Mouse (Mus musculus) monocyte, adult 2 months (primary cell): ENCODE measurements around the gene Gng7.

Experiments used
- DNase-seq, 2 experiments: peaks; one replicate each; pipeline ENCODE4 v3.0.0; 2022; ENCODE audit warnings: low spot score in 2 of 2, low read depth in 1 of 2

Gng7 gene

GRCm38 (mm10) chr10:80968106-80968505 is 46.6 kb downstream of the Gng7 start:
- no peak for DNase-seq

GRCm38 (mm10) chr10:80967101-80967656 is 47.6 kb downstream of the Gng7 start:
- no peak for DNase-seq

- no peak for DNase-seq
These were observed 48.4 kb downstream of the Gng7 start for GRCm38 (mm10) chr10:80966296-80966695.

GRCm38 (mm10) chr10:80963031-80963975 is 51.4 kb downstream of the Gng7 start:
- no peak for DNase-seq

GRCm38 (mm10) chr10:80962585-80962984 is 52.2 kb downstream of the Gng7 start:
- DNase-seq = no peak

DNA sequence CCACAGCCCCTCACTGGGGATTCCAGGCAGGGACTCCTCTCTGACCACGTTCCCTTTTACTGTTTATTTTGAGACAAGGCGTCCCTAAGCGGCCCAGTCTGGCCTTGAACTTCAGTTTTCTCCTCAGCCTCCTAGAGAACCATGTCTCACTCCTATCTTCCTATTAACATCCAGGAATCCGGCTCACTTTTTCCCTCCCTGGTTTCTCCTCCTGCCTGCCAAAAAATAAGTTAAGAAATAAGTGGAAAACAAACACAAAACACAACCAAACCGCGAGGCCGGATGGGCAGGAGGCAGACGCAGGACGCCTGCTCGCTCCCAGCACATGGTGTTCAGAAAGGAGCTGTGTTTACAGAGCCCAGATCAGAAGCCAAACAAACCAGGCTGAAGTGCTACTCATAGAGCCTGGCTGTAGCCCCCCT is 52.7 kb downstream of the Gng7 start:
- DNase-seq = no peak

DNA sequence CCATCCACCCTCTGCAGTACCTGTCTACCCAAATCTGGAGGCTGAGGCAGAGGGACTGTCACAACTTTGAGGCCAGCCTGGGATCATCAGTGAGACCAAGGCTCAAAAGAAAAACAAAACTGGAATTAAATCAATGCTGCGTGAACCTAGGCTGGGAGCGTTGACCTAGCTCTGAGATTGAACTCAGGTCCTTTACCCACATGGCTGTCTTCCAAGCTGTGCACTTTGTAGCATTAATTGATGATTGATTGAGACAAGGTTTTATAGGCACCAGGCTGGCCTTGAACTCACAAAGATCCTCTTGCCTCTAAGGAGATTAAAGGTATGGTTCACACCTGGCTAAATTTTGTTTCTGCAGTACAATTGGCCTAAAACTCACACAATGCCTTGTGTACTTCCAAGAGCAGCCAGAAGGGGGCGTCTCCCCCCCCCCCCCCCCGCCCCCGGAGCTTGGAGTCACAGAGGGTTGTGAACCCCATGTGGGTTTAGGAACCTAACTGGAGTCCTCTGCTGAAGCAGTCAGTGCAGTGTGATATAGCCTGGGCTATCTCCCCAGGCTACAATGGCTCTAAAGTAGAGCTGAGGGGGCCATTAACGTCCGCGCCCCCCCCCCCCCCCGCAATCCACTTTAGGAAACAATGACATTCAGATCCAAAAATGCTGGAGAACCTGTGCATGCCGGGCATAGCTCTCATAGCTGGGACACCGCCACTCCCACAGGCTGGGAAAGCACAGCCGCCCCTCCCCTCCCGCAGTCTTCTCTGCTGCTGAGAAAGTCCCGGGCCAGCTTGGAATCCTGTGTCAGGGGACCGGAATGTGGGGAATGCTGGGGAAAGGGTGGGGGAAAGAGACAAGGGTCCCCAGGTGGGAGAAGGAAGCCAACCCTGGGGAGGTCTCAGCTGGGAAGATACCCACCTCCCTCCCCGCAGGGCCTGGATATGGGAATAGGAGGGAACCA is 53.9 kb downstream of the Gng7 start:
- DNase-seq = no peak

GRCm38 (mm10) chr10:80958979-80959637 is 55.6 kb downstream of the Gng7 start:
- no peak for DNase-seq

GRCm38 (mm10) chr10:80957791-80958190 is 57.0 kb downstream of the Gng7 start:
- no peak for DNase-seq

DNA sequence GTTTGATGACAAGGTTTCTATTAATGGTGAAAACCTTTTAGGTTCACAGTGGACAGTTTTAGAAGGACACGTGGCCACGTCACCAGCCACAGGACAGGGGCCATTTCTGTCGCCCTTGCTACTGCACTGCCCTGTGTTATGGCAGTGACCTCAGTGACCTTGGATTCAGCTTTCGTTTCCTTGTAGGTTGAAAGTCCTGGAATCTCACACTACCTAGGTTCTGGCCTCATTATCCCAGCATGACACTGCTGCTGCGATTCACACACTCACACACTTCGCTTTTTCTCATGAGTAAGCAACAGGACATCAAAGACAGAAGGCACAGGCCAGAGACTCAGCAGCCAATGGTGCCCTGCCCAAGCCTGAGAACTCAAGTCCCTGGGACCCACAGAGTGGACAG is 57.8 kb downstream of the Gng7 start:
- no peak for DNase-seq

GRCm38 (mm10) chr10:80956385-80956784 is 58.4 kb downstream of the Gng7 start:
- no peak for DNase-seq

DNA sequence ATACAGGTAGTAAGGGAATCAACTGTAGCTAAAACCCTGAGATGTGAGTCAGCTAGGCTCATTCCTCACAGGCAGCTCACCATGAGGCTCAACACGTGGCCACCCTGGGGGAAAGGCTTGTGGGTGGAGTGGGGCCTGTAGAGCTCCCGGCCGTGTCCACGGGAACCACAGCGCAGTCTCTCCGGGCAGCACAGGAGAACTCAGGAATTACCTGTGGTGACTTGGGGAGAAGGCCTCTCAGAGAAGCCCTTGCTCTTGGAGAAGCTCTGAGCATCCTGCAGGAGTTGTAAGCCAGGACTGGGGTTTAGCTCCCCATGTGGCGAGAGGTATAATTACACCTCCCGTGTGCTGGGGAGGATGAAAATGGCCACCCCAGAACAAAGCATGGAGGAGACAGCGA is 59.2 kb downstream of the Gng7 start:
- DNase-seq = no peak

- DNase-seq = no peak
These were observed 59.9 kb downstream of the Gng7 start for GRCm38 (mm10) chr10:80954843-80955242.

DNA sequence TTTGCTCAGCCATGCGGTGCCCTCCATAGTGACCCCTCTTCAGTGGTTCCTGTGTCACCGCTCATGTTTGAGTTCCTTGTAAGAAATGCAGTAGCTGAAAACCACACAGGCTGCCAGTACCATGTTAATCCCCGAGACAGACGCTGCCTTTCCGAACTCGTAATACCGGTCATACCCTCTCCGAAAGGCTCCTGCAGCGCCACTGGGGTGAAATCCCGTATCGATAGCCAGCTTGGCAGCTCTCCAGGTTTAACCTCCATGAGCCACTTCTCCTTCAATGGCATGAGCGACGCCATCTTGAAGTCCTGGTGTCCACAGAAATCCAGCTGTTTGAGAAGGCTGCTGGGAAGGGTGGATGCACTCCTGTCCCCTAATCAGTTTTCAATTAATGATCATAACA is 60.3 kb downstream of the Gng7 start:
- DNase-seq = no peak

GRCm38 (mm10) chr10:80952449-80952848 is 62.3 kb downstream of the Gng7 start:
- no peak for DNase-seq

GRCm38 (mm10) chr10:80951761-80952390 is 62.9 kb downstream of the Gng7 start:
- no peak for DNase-seq

DNA sequence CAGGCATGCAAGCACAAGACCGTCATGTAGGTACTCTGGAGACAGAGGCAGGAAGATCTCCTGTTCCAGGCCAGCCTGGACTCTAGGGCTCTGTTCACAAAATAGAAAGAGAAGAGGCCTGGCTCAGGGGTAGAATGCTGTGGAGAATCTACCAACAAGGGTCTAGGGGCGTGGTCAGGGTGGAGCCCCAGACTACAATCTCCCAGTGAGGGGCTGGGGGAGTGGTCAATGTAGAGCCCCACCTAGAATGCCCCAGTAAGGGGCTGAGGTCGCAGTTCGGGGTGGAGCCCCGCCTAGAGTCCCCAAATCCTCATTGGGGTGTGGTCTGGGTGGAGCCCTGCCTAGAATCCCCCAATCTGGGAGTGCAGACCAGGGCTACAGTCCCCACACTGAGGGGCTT is 64.4 kb downstream of the Gng7 start:
- no peak for DNase-seq

- no peak for DNase-seq
These were observed 65.7 kb downstream of the Gng7 start for GRCm38 (mm10) chr10:80949081-80949480.

- no peak for DNase-seq
These were observed 66.2 kb downstream of the Gng7 start for GRCm38 (mm10) chr10:80948570-80948969.

GRCm38 (mm10) chr10:80947802-80948201 is 66.9 kb downstream of the Gng7 start:
- no peak for DNase-seq
